ENCODE assay signal across 18 mouse cellular contexts in the genomic region with DNA sequence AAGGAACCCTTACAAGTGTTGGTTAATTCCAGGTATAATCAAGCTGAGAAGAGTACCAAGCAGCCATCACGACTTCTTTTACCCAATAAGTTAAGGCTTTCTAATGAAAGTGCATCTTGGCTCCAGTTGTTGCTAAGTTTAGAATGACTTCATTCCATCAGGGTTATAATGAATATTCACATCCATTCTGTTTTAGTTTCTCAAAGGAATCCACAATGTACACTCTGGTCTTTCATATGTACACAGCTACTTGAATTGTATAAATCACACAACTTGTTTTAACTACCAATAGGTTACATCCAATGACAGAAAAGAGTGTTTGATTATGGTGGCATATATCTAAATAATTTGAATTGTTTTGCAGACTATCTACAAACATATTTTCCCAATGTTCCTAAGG. TPM values are rescaled to one million over a fixed set of nuclear protein-coding genes. Genes with fewer than 3 reads are reported as not detected.
DNase-seq lines count a peak whose midpoint lies in the region; ATAC-seq lines count a peak whose summit lies in the region.
"Had no signal": no experiment of that assay in that cellular context is flagged by ENCODE, and none has a peak within 500 bp of the region (broad histone marks: within the 10 kb centered on the region; RNA-seq: fewer than 3 reads in every experiment).

No protein-coding gene starts in this region.

- peaks cover 39% of the 10 kb centered on the region for H3K36me3 ChIP-seq in midbrain, embryonic 10.5 days
- H3K36me3 ChIP-seq in midbrain, embryonic 16.5 days (ENCODE audit: control insufficient read depth, insufficient read depth, low read length) = no peaks in the 10 kb centered on the region
- H3K36me3 ChIP-seq in forebrain, embryonic 13.5 days (ENCODE audit: poor library complexity, severe bottlenecking) = no peaks in the 10 kb centered on the region; the same call in 1 of the 2 replicates
- no peaks in the 10 kb centered on the region for H3K36me3 ChIP-seq in hindbrain, embryonic 12.5 days
- no peaks in the 10 kb centered on the region for H3K36me3 ChIP-seq in midbrain, embryonic 15.5 days (replicated peaks)
- H3K36me3 ChIP-seq: heart, embryonic 12.5 days had no signal

- no peak overlapping the region for H3K9ac ChIP-seq in midbrain, embryonic 16.5 days (ENCODE audit: low read depth, low read length)
- no peak overlapping the region for H3K9ac ChIP-seq in forebrain, embryonic 13.5 days
- H3K9ac ChIP-seq in hindbrain, embryonic 12.5 days = no peak overlapping the region
- H3K9ac ChIP-seq in midbrain, embryonic 15.5 days = no peak overlapping the region
- H3K9ac ChIP-seq: heart, embryonic 12.5 days; liver, embryonic 14.5 days; lung, embryonic 14.5 days had no signal

- H3K4me2 ChIP-seq in midbrain, embryonic 16.5 days (ENCODE audit: low read length) = no peak overlapping the region
- H3K4me2 ChIP-seq in forebrain, embryonic 13.5 days = no peak overlapping the region
- H3K4me2 ChIP-seq in hindbrain, embryonic 12.5 days (replicated peaks) = no peak overlapping the region
- no peak overlapping the region for H3K4me2 ChIP-seq in midbrain, embryonic 15.5 days
- H3K4me2 ChIP-seq: heart, embryonic 12.5 days; lung, embryonic 14.5 days had no signal

- H3K4me3 ChIP-seq in midbrain, embryonic 10.5 days = no peak overlapping the region
- H3K4me3 ChIP-seq in midbrain, embryonic 16.5 days (ENCODE audit: low read depth, low read length) = no peak overlapping the region
- no peak overlapping the region for H3K4me3 ChIP-seq in forebrain, embryonic 13.5 days
- H3K4me3 ChIP-seq in hindbrain, embryonic 12.5 days = no peak overlapping the region
- no peak overlapping the region for H3K4me3 ChIP-seq in midbrain, embryonic 15.5 days
- H3K4me3 ChIP-seq: heart, embryonic 12.5 days; megakaryocyte, embryonic 14.5 days had no signal

- H3K27me3 ChIP-seq in midbrain, embryonic 10.5 days (ENCODE audit: low read depth, poor library complexity, severe bottlenecking) = no peaks in the 10 kb centered on the region
- H3K27me3 ChIP-seq in midbrain, embryonic 16.5 days (ENCODE audit: control insufficient read depth, insufficient read depth, low read depth, low read length) = no peaks in the 10 kb centered on the region
- H3K27me3 ChIP-seq in forebrain, embryonic 13.5 days = no peaks in the 10 kb centered on the region
- H3K27me3 ChIP-seq in hindbrain, embryonic 12.5 days = no peaks in the 10 kb centered on the region
- H3K27me3 ChIP-seq in midbrain, embryonic 15.5 days (replicated peaks) = no peaks in the 10 kb centered on the region
- H3K27me3 ChIP-seq: megakaryocyte, embryonic 14.5 days had no signal

- WGBS in midbrain, embryonic 10.5 days = 79% methylated on average over 1 of the region's 1 CpGs
- WGBS in midbrain, embryonic 16.5 days = 68% methylated on average over 1 of the region's 1 CpGs
- 35% methylated on average over 1 of the region's 1 CpGs for WGBS in forebrain, embryonic 13.5 days
- 67% methylated on average over 1 of the region's 1 CpGs for WGBS in hindbrain, embryonic 12.5 days
- WGBS in midbrain, embryonic 15.5 days = 63% methylated on average over 1 of the region's 1 CpGs

- ATAC-seq in midbrain, embryonic 16.5 days = no peak
- ATAC-seq in forebrain, embryonic 13.5 days = peak; percentile 44
- 0 out of 2 replicates have a peak, but pooled peaks have one; percentile 19 for ATAC-seq in hindbrain, embryonic 12.5 days (ENCODE audit: low FRiP score)
- 0 out of 2 replicates have a peak, but pooled peaks have one; percentile 33 for ATAC-seq in midbrain, embryonic 15.5 days (replicated peaks)
- no peak for ATAC-seq in inflammation-experienced regulatory T-cells, adult 6 months

- peak overlapping the region; percentile 59; the same call in 1 of the 2 replicates for H3K27ac ChIP-seq in midbrain, embryonic 10.5 days (replicated peaks)
- H3K27ac ChIP-seq in midbrain, embryonic 16.5 days (ENCODE audit: low read length) = no peak overlapping the region
- H3K27ac ChIP-seq in forebrain, embryonic 13.5 days = peak overlapping the region; percentile 58; the same call in 1 of the 2 replicates
- no peak overlapping the region for H3K27ac ChIP-seq in hindbrain, embryonic 12.5 days
- H3K27ac ChIP-seq in midbrain, embryonic 15.5 days = no peak overlapping the region
- H3K27ac ChIP-seq: liver, embryonic 14.5 days had no signal

- peaks cover 23% of the 10 kb centered on the region for H3K4me1 ChIP-seq in midbrain, embryonic 10.5 days
- no peaks in the 10 kb centered on the region for H3K4me1 ChIP-seq in midbrain, embryonic 16.5 days (ENCODE audit: control insufficient read depth, insufficient read depth, low read length)
- H3K4me1 ChIP-seq in forebrain, embryonic 13.5 days = peaks cover 35% of the 10 kb centered on the region
- peaks cover 6% of the 10 kb centered on the region for H3K4me1 ChIP-seq in hindbrain, embryonic 12.5 days
- no peaks in the 10 kb centered on the region for H3K4me1 ChIP-seq in midbrain, embryonic 15.5 days
- H3K4me1 ChIP-seq: megakaryocyte, embryonic 14.5 days had no signal

- 0 out of 2 replicates have a peak, but pooled peaks cover 4% of the 10 kb centered on the region for H3K9me3 ChIP-seq in midbrain, embryonic 10.5 days (replicated peaks)
- no peaks in the 10 kb centered on the region for H3K9me3 ChIP-seq in midbrain, embryonic 16.5 days (replicated peaks; ENCODE audit: control insufficient read depth, low read length, poor library complexity, severe bottlenecking)
- no peaks in the 10 kb centered on the region for H3K9me3 ChIP-seq in forebrain, embryonic 13.5 days (replicated peaks)
- no peaks in the 10 kb centered on the region for H3K9me3 ChIP-seq in hindbrain, embryonic 12.5 days (replicated peaks)
- H3K9me3 ChIP-seq in midbrain, embryonic 15.5 days = no peaks in the 10 kb centered on the region
- H3K9me3 ChIP-seq: heart, embryonic 12.5 days; megakaryocyte, embryonic 14.5 days had no signal

- no peak for DNase-seq in midbrain, embryonic 10.5 days (ENCODE audit: low spot score)
- no peak for DNase-seq in adrenal gland, postnatal 14 days
- DNase-seq: cerebellum, adult 11-12 months; gastrocnemius, postnatal 25 days; heart, adult 18-20 months; heart, postnatal 10 days; kidney, adult 11 months; kidney, postnatal 4 days; lung, embryonic 14.5 days; thymus, postnatal 14 days had no signal

RNA-seq across cellular contexts. Expression of gene Rai14, which starts 59.7 kb away (rescaled TPM):
- polyA plus RNA-seq in midbrain, embryonic 10.5 days (2016; fragmentation: Nextera tagmentation; extraction: Ambion mirVana) = 63.5 and 73.5 TPM in 2 replicates
- polyA plus RNA-seq in midbrain, embryonic 16.5 days (2015; fragmentation: Nextera tagmentation; extraction: Ambion mirVana) = 8.6 and 10.2 TPM in 2 replicates
- polyA plus RNA-seq in forebrain, embryonic 13.5 days (2015; fragmentation: Nextera tagmentation; extraction: Ambion mirVana) = 37.9 and 43.7 TPM in 2 replicates
- polyA plus RNA-seq in hindbrain, embryonic 12.5 days (2016; fragmentation: Nextera tagmentation; extraction: Ambion mirVana) = 64.9 and 70.5 TPM in 2 replicates
- 14.0 and 14.5 TPM in 2 replicates for polyA plus RNA-seq in midbrain, embryonic 15.5 days (2015; fragmentation: Nextera tagmentation; extraction: Ambion mirVana)
- 1 to 10 TPM in 2 of 3 experiments, under 1 TPM in 1; 0.56 to 6.8 (median 1.9) TPM for polyA plus RNA-seq in inflammation-experienced regulatory T-cells, adult 6 months (2017; shearing (Covaris generic))
- 22.8 and 23.1 TPM in 2 replicates for total RNA-seq in adrenal gland, postnatal 14 days (2021)

Comparison
In these comparisons a context has a peak if more than half of its experiments do, and no peak if none do; other contexts are left out.
1. H3K27ac ChIP-seq: peak in midbrain, embryonic 10.5 days (single experiment) and forebrain, embryonic 13.5 days (single experiment); none in midbrain, embryonic 16.5 days (single experiment), hindbrain, embryonic 12.5 days (single experiment) and midbrain, embryonic 15.5 days (single experiment).
2. ATAC-seq: peak in forebrain, embryonic 13.5 days (single experiment), hindbrain, embryonic 12.5 days (single experiment) and midbrain, embryonic 15.5 days (single experiment); none in midbrain, embryonic 16.5 days (single experiment) and inflammation-experienced regulatory T-cells, adult 6 months (single experiment).